Mouse (Mus musculus) frontal cortex, postnatal 14 days (tissue): ENCODE results near the gene Zfp983.
"Not testable (repeated sequence)": the region's sequence is repeated elsewhere in the genome, so short reads cannot be mapped to it uniquely, and the experiment has no call there.

Experiments used
- DNase-seq, 2 experiments: peaks; one replicate each; pipeline ENCODE4 v3.0.0; 2022; ENCODE audit warnings: low spot score in 2 of 2

The Zfp983 gene

GRCm38 (mm10) chr17:21650364-21650907 lies at the start of gene Zfp983:
Gene Zfp983, plus strand, starts transcription at chr17:21650624.
- DNase-seq = peak; percentile 62 to 73

- DNase-seq = no peak
Observed at GRCm38 (mm10) chr17:21616356-21616755, 34.1 kb upstream of the Zfp983 start.

GRCm38 (mm10) chr17:21617352-21617751 lies 33.1 kb upstream of the Zfp983 start:
- no peak for DNase-seq

- no peak for DNase-seq
Observed at GRCm38 (mm10) chr17:21623647-21624046, 26.8 kb upstream of the Zfp983 start.

GRCm38 (mm10) chr17:21635758-21636157 lies 14.7 kb upstream of the Zfp983 start:
- not testable (repeated sequence) for DNase-seq

- no peak for DNase-seq
Observed at GRCm38 (mm10) chr17:21648791-21649190, 1.6 kb upstream of the Zfp983 start.

- DNase-seq = no peak
Observed at GRCm38 (mm10) chr17:21649936-21650335, 488 bp upstream of the Zfp983 start.

GRCm38 (mm10) chr17:21678826-21679225 lies 28.4 kb downstream of the Zfp983 start:
- DNase-seq = not testable (repeated sequence)

GRCm38 (mm10) chr17:21679273-21680018 lies 29.0 kb downstream of the Zfp983 start:
- peak; percentile 62 to 81 for DNase-seq

- not testable (repeated sequence) for DNase-seq
Observed at GRCm38 (mm10) chr17:21680019-21680376, 29.6 kb downstream of the Zfp983 start.

- no peak for DNase-seq
Observed at GRCm38 (mm10) chr17:21691560-21691959, 41.1 kb downstream of the Zfp983 start, which contains the start of gene Gm10226. Gene Gm10226, plus strand, starts transcription at chr17:21691860.

- DNase-seq = no peak
Observed at GRCm38 (mm10) chr17:21693342-21693741, 42.9 kb downstream of the Zfp983 start.

- DNase-seq = no peak
Observed at GRCm38 (mm10) chr17:21696073-21696472, 45.6 kb downstream of the Zfp983 start.

- DNase-seq = no peak
Observed at GRCm38 (mm10) chr17:21702281-21703240, 52.1 kb downstream of the Zfp983 start.

- DNase-seq = no peak
Observed at GRCm38 (mm10) chr17:21703414-21703813, 53.0 kb downstream of the Zfp983 start.

- peak; percentile 68 to 70 for DNase-seq
Observed at GRCm38 (mm10) chr17:21707343-21707996, 57.0 kb downstream of the Zfp983 start, which contains the start of gene Zfp760. Gene Zfp760, plus strand, starts transcription at chr17:21707741.

- no peak for DNase-seq
Observed at GRCm38 (mm10) chr17:21708401-21708800, 58.0 kb downstream of the Zfp983 start.
